Mouse (Mus musculus) CH12.LX (cell line): ENCODE data around the gene Sdcbp2.

ENCODE experiments used
- BHLHE40 ChIP-seq: IDR thresholded peaks from 2 replicates; pipeline ENCODE4 v1.6.1; 2011; ENCODE audit warnings: mild to moderate bottlenecking, low read depth, low read length, improper control_type of control experiment
- JUN ChIP-seq: IDR thresholded peaks from 2 replicates; pipeline ENCODE4 v1.6.1; 2011; ENCODE audit warnings: low read depth, mild to moderate bottlenecking, low read length, improper control_type of control experiment, moderate library complexity; ENCODE audit not compliant: insufficient read depth
- MAX ChIP-seq: IDR thresholded peaks from 2 replicates; pipeline ENCODE4 v1.6.1; 2011; ENCODE audit warnings: low read length, improper control_type of control experiment
- POLR2A ChIP-seq: IDR thresholded peaks from 2 replicates; pipeline ENCODE4 v1.6.1; 2011; ENCODE audit warnings: low read depth, mild to moderate bottlenecking, improper control_type of control experiment, low read length
- TCF12 ChIP-seq: IDR thresholded peaks from 2 replicates; pipeline ENCODE4 v1.6.1; 2014; ENCODE audit warnings: low read depth, mild to moderate bottlenecking, inconsistent platforms, low read length, improper control_type of control experiment
- USF1 ChIP-seq: IDR thresholded peaks from 2 replicates; pipeline ENCODE4 v1.6.1; 2014; ENCODE audit warnings: low read depth, mild to moderate bottlenecking, inconsistent platforms, low read length, improper control_type of control experiment

GRCm38 (mm10) chr2:151524324-151525041, 47.9 kb upstream of the Sdcbp2 start:
- TF ChIP-seq BHLHE40 (no peak), MAX (no peak), USF1 (no peak), TCF12 (no peak), POLR2A (no peak), JUN (no peak)
